Mouse (Mus musculus) CD4-positive helper T cell, adult 2 months (primary cell): ENCODE measurements around the gene Nek6.

Source experiments
- DNase-seq: peaks from one replicate; pipeline ENCODE4 v3.0.0-alpha.2; 2012; ENCODE audit warnings: low read depth, missing footprints, low spot score

Nek6 gene

DNA sequence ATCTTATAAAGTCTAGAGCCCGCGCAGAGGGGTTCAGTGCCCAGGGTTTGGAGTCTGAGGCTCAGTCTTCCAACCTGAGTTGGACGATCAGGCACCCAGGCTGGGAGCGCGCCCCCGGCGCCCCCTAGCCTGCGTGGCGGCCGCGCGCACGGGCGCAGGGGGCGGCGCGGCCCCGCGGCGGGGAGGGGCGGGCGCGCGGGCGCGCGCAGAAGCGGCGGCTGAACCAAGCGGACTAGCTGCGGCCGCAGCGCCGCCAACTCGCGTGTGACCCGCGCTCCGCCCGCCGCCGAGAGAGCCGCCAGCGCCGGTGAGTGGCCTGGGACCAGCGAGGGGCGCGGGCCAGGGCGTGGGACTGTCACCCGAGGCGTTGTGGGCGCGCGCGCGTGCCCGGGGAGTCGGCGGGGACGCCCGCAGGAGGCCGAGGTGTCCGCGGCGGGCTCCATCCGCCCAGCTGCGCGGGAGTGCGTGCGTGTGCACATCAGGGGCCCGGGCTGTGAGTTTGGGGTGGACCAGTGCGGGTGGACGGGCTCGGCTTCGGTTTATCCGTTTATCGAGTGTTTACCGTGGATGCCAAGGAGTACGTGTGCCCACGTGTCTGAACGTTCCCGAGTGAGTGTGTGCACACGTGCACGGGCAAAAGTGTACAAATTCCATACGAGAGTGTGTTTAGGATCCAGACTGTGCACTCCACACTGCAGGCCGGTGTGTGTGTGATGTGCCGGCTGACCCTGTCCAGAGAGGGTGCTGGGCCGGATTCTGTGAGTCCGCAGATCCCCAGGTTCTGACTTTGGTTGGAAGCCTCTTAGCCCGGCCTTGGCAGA lies at the start of gene Nek6:
TSS of gene Nek6 (plus strand) at position 157 of the 821 bp plus-strand sequence.
- peak; percentile 58 for DNase-seq

DNA sequence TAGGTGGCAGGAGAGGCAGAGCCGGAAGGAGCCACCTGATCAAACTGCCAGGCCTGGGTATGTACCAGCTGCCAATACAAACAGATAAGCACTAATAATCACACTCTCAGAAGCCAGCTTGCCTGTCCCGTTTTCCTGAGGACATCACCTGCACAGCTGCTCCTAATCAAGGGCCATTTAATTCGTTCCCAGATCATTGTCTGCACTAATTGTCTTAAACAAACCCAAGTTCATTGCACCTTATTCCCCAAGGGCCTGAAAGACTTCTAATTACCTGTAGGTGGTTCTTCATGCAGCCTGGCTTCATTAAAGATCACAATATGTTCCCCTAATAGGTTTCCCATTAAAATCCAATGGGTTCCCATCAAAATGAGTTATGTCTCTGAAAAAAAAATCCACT lies 49.1 kb upstream of the Nek6 start:
- DNase-seq: no peak

DNA sequence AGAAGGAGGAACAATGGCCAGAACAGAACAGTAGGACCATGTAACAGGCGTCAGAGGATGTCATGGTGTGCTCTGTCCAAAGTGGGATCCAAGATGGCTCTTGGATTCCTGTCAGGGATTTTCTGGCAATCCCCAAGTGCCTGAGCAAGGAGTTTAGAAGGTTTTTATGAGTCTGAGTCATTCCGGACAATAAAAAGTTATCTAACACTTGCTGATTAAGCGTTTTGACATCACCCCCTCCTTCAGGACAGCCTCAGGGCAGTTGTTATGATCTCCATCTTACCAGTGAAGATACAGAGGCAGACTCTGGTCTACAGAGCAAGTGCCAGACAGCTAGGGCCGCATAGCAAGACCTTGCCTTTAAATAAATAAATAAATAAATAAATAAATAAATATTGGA lies 42.6 kb upstream of the Nek6 start:
- no peak for DNase-seq

DNA sequence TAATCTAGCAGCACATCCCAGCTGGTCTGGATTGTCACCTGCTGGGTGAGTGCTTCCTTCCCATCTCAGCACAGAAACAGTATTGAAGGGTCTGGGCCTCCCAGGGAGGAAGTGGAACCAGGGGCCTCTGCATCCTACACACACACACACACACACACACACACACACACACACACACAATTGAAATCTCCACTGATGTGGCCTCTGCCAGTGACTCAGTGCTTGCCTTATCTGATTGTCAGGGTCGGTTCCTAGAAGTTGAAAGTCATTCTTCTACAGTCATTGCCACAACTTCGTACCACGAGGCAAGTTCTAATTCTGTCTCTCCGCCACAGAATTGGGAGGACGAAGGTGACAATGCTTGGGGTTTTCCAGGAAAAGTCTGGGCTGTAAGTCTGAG lies 39.7 kb upstream of the Nek6 start:
- DNase-seq: peak; percentile 71

DNA sequence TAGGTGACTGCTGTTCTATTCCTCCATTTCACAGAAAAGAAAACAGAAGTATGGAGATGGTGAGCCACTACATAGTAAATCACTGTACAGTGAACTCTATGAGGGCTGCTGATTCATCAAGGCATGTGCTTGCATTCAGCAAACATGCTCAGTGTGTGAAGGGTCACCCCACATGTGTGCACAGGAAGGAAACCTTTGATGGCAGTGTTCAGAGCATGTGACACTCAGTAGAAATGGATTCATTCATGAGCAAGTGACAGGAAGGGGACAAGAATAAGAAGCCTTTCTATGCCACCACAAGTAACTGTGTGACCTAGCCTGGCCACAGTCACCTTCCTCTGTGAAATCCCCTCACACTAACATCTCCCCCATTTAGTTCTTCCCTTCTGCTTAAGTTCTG lies 38.6 kb upstream of the Nek6 start:
- DNase-seq: peak; percentile 47

DNA sequence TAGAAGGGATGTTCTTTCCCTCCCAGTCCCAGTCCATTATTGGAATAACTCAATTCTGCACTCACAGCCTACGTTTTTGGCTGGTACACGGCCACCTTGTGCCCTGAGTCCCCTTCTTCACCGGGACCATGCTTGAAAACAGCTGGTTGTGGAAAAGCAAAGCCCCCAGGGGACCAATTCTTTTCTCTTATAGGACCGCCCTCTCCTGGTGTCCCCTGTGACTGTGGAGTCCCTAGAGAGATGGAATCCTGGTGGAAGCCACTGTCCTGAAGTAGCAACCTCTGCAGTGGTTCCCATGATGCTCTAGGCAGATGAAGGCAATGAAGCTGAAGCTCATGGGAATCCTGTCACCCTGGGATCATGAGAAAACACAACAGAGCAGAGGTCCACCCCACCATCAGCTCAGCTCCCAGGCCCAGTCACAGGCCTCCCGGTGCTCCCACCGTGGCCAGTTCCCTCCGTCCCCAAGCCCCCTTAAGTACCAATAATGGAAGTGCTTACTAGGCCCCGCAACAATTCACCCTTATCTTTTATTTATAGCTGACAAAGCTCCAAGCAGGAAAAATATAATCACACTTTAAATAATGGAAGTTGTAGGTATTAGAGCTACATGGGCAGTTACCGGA lies 34.5 kb upstream of the Nek6 start:
- DNase-seq: no peak

DNA sequence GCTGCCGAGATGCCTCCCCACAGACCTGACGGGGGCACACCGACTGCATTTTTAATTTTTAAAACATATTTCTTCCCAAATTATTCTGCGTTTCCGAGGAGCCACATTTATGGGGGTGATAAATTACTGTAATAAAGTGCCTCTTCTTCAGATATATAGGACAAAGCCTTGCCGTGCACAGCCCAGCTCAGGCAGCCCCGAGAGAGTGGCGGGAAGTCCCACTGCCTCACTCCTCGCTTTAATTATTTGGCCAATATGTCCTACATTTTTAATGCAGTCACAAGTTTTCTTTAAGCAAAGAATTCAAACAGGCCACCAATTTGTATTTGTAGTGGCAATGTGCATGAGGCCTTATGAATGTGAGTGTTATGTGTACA lies 34.0 kb upstream of the Nek6 start:
- no peak for DNase-seq

DNA sequence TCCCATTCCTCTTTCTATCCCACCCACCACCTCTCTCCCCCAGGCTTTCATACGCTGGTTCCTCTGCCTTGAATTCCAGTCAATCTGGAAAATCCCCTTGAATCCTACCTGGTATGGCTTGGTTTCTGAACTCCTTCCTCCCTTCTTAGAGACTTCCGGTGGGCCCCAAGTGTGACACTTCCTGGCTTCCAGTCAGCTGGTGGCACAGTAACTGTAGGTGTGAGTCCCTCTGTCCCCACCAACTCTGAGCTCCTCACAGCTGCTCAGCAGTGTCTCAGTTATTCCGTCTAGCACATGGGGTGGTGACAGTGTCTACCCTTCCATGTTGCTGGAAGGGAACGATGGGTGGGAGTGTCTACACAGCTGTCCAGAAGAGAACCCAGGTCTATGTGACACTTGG lies 32.8 kb upstream of the Nek6 start:
- DNase-seq: peak; percentile 19

DNA sequence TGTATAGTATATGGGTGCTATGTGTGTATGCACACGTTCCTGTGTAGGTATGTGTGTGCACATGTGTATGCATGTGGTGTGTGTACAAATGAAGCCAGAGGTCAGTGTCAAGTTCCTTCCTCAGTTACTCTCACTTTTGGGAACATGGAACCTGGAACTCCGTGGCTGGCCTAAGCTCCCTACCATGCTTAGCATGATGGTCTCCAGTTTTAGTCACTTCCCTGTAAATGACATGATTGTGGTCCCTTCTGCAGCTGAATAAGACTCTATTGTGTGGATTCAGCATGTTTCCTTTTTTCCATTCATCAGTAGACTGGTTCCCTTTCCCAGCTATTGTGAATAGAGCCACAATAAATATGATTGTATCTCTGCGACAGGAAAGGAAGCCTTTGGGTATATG lies 31.9 kb upstream of the Nek6 start:
- no peak for DNase-seq

DNA sequence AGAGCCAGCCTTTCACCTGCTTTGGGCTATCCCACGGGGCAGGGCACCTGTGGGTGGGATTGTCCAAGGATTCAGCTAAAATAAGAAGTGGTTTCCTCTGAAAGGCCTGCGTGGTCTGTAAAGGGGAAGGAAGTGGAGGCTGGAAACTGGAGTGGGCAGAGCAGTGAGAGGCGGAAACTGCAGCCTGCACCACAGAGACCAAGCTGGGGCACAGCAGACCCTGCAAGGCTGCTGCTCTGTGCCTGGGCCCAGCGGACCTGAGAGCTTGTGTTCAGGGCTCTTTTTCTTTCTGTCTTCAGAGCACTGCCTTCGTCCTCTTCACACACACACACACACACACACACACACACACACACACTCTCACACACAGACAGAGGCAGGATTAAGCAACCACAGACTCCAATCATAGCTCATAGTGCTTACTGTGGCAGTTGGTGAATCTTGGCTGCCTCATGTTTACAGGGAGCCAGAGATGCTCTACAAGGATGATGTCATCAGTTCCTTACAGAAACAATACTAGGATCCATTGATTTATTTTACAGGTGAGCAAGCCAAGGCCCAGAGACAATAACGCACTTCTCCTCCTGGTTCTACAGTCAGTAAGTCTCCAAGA lies 30.2 kb upstream of the Nek6 start:
- peak; percentile 10 for DNase-seq

DNA sequence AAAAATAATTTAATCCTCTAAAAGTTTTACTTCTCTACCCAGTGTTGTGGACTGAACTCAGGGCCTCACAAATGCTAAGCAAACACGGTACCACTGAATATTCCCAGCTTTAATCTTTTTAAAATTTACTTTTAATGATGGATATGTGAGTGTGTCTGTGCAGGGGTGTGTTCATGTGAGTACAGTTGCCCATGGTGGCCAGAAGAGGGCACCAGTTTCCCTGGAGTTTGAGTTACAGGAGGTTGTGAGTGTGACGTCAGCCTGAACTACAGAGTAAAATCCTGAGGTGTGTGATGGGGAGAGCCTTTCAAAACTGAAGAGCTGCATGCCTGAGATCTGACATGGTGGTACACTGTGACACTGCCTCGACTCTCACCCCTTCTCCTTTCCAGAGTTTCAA lies 29.3 kb upstream of the Nek6 start:
- DNase-seq: no peak

DNA sequence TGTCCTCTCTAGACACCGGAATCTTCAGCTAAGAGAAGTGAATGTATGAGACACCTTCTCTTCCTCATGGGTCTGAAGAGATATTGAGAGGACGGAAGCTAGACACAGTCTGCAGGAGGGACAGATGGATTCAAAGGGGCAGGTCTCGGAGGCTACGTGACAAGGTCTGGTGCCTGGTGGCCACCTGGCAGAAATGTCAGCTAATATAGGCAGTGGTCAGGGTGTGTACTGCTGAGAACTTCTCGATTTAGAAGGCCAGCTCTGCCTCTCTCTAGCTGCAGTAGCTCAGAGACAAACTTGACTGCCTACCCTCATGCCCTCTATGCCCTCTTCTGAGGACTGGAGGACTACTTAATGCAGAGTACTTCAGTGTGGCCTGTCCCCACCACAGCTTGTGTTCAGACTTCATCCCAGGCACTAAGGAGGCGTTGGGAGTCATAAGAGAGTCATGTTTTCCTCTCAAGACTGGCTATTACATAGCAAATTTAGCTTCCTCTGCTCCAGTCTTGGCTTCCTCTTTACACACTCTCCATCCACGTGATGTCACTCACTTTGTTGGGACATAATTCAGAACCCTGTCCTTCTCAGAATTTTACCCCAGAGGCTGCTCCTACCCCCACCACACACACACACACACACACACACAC lies 28.3 kb upstream of the Nek6 start:
- DNase-seq: no peak

DNA sequence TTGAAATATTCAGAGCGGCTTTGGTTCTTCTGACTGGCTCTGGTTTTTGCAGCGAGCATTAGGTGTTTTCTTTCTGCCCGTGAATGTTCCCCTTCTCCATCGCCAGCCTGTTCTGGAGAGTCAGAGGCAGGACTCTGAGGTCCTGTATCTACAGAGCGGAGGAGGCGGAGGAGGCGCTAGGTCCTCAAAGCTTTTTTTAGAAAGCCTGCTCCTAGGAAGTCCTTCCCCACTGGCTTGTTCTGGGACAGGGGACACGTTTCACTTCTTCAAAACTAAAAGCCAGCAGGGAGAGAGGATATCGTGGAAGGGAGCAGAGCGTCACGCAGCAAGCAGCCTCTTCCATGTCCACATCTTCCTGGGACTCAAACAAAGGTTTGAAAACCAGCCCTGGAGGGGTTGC lies 26.9 kb upstream of the Nek6 start:
- DNase-seq: no peak

DNA sequence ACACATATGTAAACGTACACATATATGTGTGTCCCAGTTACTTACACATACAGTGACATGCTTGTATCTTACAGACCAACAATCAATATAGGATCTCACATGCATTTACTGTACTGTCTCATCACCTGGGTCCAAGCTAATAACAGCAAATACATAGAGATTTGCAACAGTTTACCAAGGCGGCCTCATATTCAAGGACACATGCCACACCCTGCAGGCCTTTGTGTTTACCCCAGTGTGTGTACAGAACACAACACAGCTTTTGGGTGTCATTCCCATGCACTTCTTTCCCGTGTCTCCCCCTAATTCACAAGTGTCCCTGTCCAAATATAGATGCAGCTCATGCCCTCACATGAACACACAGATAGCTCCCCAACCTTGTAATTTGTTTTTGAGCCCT lies 26.0 kb upstream of the Nek6 start:
- DNase-seq: no peak

DNA sequence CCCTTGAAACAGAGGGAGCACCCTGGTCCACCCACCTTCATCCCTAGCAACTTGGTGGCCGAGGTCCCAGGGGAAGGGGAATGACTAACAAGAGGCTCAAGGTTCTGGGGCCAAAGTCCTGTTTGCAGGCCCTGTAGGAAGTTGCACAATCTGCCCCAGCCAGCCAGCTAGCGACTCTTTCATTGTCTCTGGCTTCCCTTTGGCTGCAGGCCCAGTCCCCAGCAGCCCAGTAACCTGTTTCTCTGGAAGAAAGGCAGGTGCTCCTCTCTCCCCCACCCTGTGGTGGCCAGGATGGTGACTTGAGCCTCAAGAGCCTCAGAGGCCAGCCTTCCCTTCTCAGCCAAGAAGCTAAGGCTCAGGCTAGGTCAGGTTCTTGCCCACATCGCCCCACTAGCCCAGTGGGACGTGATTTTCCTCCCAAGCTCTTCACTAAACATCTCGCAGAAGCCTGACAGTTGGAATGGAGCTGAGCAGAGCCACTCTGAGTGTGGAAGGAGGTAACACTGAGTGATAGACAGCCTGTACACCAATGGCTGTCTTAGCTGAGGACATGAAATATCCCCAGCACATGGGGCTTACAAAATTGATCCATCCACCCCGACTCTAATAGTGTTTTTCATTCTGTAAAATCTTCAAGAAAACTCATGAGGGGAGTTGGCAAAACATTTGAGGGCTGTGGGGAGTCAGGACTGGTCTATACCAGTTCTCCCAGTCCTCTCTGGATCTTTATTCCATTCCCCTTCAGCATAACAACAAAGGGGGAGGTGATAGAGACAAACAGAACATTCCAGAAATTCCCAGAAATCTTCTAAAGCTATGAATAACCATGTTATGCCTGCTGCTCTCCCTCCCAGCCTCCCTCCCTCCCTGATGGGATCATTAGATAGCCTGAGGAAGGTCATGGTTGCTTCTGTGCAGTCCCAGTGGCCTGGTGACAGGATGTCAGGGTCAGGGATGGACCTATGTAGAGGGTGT lies 25.2 kb upstream of the Nek6 start:
- DNase-seq: no peak

DNA sequence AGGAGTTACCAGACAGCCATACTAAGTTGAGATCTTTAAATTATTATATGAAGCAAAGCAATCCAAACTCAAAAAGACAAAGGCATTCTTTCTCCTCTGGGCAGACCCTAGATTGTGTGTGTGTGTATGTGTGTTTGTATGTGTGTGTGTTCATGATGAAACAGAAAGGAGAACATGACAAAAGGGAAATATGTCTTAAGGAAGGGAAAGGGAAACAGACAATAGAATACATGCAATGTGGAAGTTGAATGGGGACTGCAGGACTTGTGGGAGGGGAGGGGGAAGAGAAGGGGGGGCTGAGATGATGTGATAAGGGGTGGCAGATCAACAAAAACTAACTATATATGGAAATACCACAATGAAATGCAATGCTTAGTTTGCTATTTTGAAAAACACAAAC lies 13.8 kb upstream of the Nek6 start:
- no peak for DNase-seq

DNA sequence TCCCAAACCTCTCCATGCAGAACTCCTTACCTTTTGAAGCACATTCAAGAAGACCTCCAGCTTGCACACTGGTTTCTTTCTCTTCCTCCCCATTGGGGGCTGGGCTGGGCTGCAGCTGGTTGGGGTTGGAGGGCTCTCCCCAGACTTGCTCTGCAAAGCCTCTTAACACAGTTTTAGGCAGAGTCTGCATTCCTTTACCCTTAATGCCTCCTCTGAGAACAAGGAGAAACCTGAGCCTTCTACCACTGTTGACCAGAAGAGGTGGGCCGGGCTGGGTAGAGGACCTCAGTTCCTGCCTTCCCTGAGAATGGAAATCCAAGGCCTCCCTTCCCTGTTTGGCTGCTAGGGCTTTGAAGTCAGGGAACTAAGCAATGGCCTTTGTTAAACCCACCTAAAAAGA lies 9.8 kb upstream of the Nek6 start:
- no peak for DNase-seq

DNA sequence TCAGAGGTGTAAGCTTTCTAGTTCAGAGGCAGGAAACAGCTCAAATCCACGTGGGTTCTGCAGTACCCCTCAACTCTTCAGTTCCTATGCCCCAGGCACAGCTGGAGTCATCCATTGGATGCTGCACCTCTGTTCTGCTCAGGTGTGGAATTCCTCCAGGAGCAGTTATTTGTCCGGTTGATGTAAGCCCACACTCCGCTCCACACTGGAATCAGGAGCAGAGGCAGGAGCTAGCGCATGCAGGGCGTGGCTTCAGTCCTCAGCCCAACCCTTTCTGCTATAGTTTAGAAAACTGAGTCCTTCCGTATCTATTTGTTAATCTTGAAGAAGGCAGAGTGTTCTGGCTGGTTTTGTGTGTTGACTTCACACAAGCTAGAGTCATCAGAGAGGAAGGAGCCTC lies 9.3 kb upstream of the Nek6 start:
- DNase-seq: no peak

DNA sequence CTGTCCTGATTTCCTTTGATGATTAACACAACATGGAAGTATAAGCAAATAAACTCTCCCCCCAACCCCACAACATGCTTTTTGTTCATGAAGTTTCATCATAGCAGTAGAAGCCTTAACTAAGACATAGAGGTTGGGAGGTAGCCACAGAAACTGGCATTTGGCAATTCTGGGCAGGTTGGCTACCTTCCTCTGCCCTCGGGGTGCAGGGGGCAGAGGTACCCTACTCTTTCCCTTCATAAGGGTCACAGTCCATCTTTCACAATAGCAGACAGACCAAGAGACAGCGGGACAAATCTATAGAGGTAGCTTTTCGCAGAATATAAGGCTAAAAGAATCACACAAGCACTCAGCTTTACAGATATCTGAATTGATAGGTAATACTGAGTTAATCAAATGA lies 8.7 kb upstream of the Nek6 start:
- no peak for DNase-seq

DNA sequence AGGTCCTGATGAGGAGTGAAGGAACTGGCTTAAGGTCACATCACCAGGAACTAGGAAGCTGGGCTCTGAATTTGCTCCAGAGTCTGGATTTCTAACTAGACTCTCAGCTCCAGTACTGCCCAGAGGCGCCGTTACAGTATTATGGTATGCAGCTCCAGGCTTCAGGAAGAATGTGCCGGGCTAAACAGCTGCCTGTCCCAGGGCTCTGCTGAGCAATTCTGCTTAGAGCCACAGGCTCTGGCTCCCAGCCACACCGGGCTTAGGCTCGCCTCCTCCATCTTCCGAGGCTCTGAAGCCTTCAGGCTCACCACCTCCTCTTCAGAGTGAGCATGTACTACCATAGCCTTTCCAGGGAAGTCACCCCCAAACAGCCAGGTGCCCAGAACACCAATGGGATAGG lies 7.1 kb upstream of the Nek6 start:
- DNase-seq: no peak

DNA sequence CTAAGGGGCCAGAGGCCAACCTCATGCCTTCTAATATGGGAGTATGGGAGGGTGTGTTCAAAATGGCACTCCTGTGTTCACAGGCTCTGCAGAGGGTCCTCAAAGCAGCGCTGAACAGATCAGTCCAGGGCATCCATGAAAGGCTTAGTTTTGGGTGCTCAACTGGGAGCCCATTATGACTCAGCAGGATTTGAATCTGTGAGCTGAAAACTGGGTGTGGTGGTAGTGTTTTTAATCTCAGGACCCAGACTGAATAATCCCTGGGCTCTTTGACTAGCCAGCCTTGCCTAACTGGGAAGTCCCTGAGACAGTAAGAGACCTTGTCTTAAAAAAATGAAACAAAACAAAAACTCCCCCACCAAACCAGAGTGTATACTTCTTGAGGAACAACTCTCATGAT lies 4.3 kb upstream of the Nek6 start:
- DNase-seq: no peak
